Mouse (Mus musculus): ENCODE data around the gene Taar7e. TPM values are rescaled to one million over a fixed set of nuclear protein-coding genes. Genes with fewer than 3 reads are reported as not detected.
"Not testable (repeated sequence)": the region's sequence is repeated elsewhere in the genome, so short reads cannot be mapped to it uniquely, and the experiment has no call there.

The Taar7e gene
- not detected in 2 replicates for total RNA-seq (2014; fragmentation: Nextera tagmentation)
- not detected in 2 replicates for total RNA-seq (2017)

GRCm38 (mm10) chr10:24037314-24037713 lies at the start of gene Taar7e:
TSS of gene Taar7e (plus strand) at chr10:24037614.
- no peak for ATAC-seq (replicated peaks; ENCODE audit: poor library complexity, severe bottlenecking)

GRCm38 (mm10) chr10:23993381-23993780 lies 44.0 kb upstream of the Taar7e start, which contains the start of gene Taar7a:
TSS of gene Taar7a (minus strand) at chr10:23993481.
- no peak for ATAC-seq (replicated peaks; ENCODE audit: poor library complexity, severe bottlenecking)

- ATAC-seq (replicated peaks; ENCODE audit: poor library complexity, severe bottlenecking) = no peak
Measured at GRCm38 (mm10) chr10:23999639-24000038, 37.8 kb upstream of the Taar7e start, which contains the start of gene Taar7b. TSS of gene Taar7b (plus strand) at chr10:23999939.

- no peak for ATAC-seq (replicated peaks; ENCODE audit: poor library complexity, severe bottlenecking)
Measured at GRCm38 (mm10) chr10:24006442-24006841, 31.0 kb upstream of the Taar7e start.

- ATAC-seq (replicated peaks; ENCODE audit: poor library complexity, severe bottlenecking) = no peak
Measured at GRCm38 (mm10) chr10:24007034-24007433, 30.4 kb upstream of the Taar7e start.

GRCm38 (mm10) chr10:24008143-24008542 lies 29.3 kb upstream of the Taar7e start:
- no peak for ATAC-seq (replicated peaks; ENCODE audit: poor library complexity, severe bottlenecking)

- no peak for ATAC-seq (replicated peaks; ENCODE audit: poor library complexity, severe bottlenecking)
Measured at GRCm38 (mm10) chr10:24026922-24027321, 10.5 kb upstream of the Taar7e start, which contains the start of gene Taar7d. TSS of gene Taar7d (plus strand) at chr10:24027222.

- ATAC-seq (replicated peaks; ENCODE audit: poor library complexity, severe bottlenecking) = no peak
Measured at GRCm38 (mm10) chr10:24031347-24031746, 6.1 kb upstream of the Taar7e start.

GRCm38 (mm10) chr10:24040120-24040869 lies 2.9 kb downstream of the Taar7e start:
- ATAC-seq (replicated peaks; ENCODE audit: poor library complexity, severe bottlenecking) = no peak

- ATAC-seq (replicated peaks; ENCODE audit: poor library complexity, severe bottlenecking) = no peak
Measured at GRCm38 (mm10) chr10:24049210-24049609, 11.8 kb downstream of the Taar7e start, which contains the start of gene Taar7f. TSS of gene Taar7f (plus strand) at chr10:24049510.

- no peak for ATAC-seq (replicated peaks; ENCODE audit: poor library complexity, severe bottlenecking)
Measured at GRCm38 (mm10) chr10:24052039-24052438, 14.6 kb downstream of the Taar7e start.

GRCm38 (mm10) chr10:24058986-24059385 lies 21.6 kb downstream of the Taar7e start:
- peak; percentile 50 for ATAC-seq (replicated peaks; ENCODE audit: poor library complexity, severe bottlenecking)

- ATAC-seq (replicated peaks; ENCODE audit: poor library complexity, severe bottlenecking) = not testable (repeated sequence)
Measured at GRCm38 (mm10) chr10:24074751-24075150, 37.3 kb downstream of the Taar7e start.

- ATAC-seq (replicated peaks; ENCODE audit: poor library complexity, severe bottlenecking) = not testable (repeated sequence)
Measured at GRCm38 (mm10) chr10:24076200-24076599, 38.8 kb downstream of the Taar7e start, which contains the start of gene Taar8a. TSS of gene Taar8a (plus strand) at chr10:24076500.

GRCm38 (mm10) chr10:24080166-24080565 lies 42.8 kb downstream of the Taar7e start:
- peak; percentile 65 for ATAC-seq (replicated peaks; ENCODE audit: poor library complexity, severe bottlenecking)

- ATAC-seq (replicated peaks; ENCODE audit: poor library complexity, severe bottlenecking) = no peak
Measured at GRCm38 (mm10) chr10:24085936-24086335, 48.5 kb downstream of the Taar7e start.

GRCm38 (mm10) chr10:24086555-24086954 lies 49.1 kb downstream of the Taar7e start:
- no peak for ATAC-seq (replicated peaks; ENCODE audit: poor library complexity, severe bottlenecking)

GRCm38 (mm10) chr10:24087168-24087567 lies 49.8 kb downstream of the Taar7e start:
- no peak for ATAC-seq (replicated peaks; ENCODE audit: poor library complexity, severe bottlenecking)
